Mouse (Mus musculus) forebrain, embryonic 13.5 days (tissue): Measurements from ENCODE around the gene Gm5965. TPM values are rescaled to one million over a fixed set of nuclear protein-coding genes. Genes with fewer than 3 reads are reported as not detected.
"Not testable (repeated sequence)": the region's sequence is repeated elsewhere in the genome, so short reads cannot be mapped to it uniquely, and the experiment has no call there.

Experiments used
- ATAC-seq: fragments of 200-750 bp; cut with Nextera tagmentation; 2 replicates; pipeline ENCODE4 v1.8.0; 2017
- H3K27ac ChIP-seq: fragments of 300-500 bp; sonication (generic); 2 replicates; pipeline ENCODE4 v1.5.1; 2015; ENCODE audit warnings: inconsistent platforms, mild to moderate bottlenecking, moderate library complexity
- H3K27me3 ChIP-seq: fragments of 300-500 bp; sonication (generic); 2 replicates; pipeline ENCODE4 v1.6.1; 2015; ENCODE audit warnings: mild to moderate bottlenecking, inconsistent platforms
- H3K36me3 ChIP-seq: fragments of 300-500 bp; sonication (generic); 2 replicates; pipeline ENCODE4 v1.6.1; 2015; ENCODE audit warnings: mild to moderate bottlenecking, inconsistent platforms; ENCODE audit not compliant: poor library complexity, severe bottlenecking
- H3K4me1 ChIP-seq: fragments of 300-500 bp; sonication (generic); 2 replicates; pipeline ENCODE4 v1.6.1; 2015; ENCODE audit warnings: inconsistent platforms
- H3K4me2 ChIP-seq: fragments of 300-500 bp; sonication (generic); 2 replicates; pipeline ENCODE4 v1.6.1; 2015; ENCODE audit warnings: inconsistent platforms, mild to moderate bottlenecking, moderate library complexity
- H3K4me3 ChIP-seq: fragments of 300-500 bp; sonication (generic); 2 replicates; pipeline ENCODE4 v1.5.1; 2015; ENCODE audit warnings: mild to moderate bottlenecking, inconsistent platforms
- H3K9ac ChIP-seq: fragments of 300-500 bp; sonication (generic); 2 replicates; pipeline ENCODE4 v1.6.1; 2015; ENCODE audit warnings: mild to moderate bottlenecking, inconsistent platforms
- H3K9me3 ChIP-seq: fragments of 300-500 bp; sonication (generic); replicated peaks from 2 replicates; pipeline ENCODE4 v1.6.1; 2016; ENCODE audit warnings: inconsistent platforms
- WGBS: fragments of 180-500 bp; shearing (Covaris S2); methylation state at CpG from one replicate; pipeline ENCODE4 v1.1.7; 2015; 5-methylcytosine and 5-hydroxymethylcytosine counted together
- polyA plus RNA-seq: library from polyadenylated mRNA; unstranded; fragments of >200 nt; fragmentation: Nextera tagmentation; extraction: Ambion mirVana; gene quantifications from 2 replicates; pipeline ENCODE4 v1.2.1, GENCODE M21; 2015

The Gm5965 gene
- not detected in 2 replicates for polyA plus RNA-seq

DNA sequence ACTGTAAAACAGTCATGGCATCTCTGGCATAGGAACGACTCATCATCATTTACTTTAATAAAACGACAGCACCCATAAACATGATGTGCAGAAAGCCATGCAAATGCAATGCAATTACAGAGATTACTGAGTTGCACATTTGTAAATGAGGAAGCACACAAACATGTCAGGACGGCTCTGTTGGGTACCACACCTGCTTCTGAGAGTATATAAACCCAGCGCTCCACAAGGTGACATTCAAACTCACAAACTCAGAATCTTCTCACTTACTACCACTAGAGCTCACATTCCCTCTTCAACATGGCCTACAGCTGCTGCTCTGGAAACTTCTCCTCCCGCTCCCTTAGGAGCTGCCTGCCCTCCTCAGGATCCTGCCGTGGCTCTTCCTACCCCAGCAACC, at the start of gene Gm5965:
Gm5965 (plus strand) TSS at position 301 of the 400 bp plus-strand sequence.
- H3K27me3 ChIP-seq: no peaks in the 10 kb centered on the region
- H3K4me2 ChIP-seq: no peak within 1 kb of the TSS
- H3K36me3 ChIP-seq: no peaks in the 10 kb centered on the region
- H3K9me3 ChIP-seq: no peaks in the 10 kb centered on the region
- no peak for ATAC-seq
- H3K4me1 ChIP-seq: no peaks in the 10 kb centered on the region
- H3K4me3 ChIP-seq: no peak within 1 kb of the TSS
- no peak within 1 kb of the TSS for H3K27ac ChIP-seq
- no peak within 1 kb of the TSS for H3K9ac ChIP-seq
- 93% methylated on average over 6 of the region's 6 CpGs for WGBS

DNA sequence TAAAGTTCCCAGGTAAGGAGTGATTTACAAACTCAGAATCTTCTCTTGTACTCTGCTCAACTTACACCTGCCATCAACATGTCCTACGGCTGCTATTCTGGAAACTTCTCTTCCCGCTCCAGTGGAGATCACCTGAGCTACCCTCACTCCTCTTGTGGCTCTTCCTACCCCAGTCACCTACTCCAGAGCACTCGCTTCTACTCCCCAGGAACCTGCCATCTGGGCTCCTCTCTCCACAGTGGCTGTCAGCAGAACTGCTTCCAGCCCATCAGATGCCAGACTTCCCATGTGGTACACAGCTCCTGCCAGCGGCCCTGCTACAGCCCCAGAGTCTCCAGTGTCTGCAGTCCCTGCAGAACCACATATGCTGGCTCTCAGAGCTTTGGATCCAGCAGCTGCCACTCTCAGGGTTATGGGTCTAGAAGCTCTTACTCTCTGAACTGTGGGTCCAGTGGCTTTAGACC, 48.9 kb upstream of the Gm5965 start, which contains the start of gene Krtap13-1:
Krtap13-1 (plus strand) TSS at position 51 of the 464 bp plus-strand sequence.
- Histone ChIP-seq H3K4me3 (no peak within 1 kb of the TSS), H3K27ac (no peak within 1 kb of the TSS), H3K9me3 (no peaks in the 10 kb centered on the region), H3K4me2 (no peak within 1 kb of the TSS), H3K4me1 (no peaks in the 10 kb centered on the region), H3K27me3 (no peaks in the 10 kb centered on the region), H3K36me3 (no peaks in the 10 kb centered on the region), H3K9ac (no peak within 1 kb of the TSS)
- WGBS: 82% methylated on average over 4 of the region's 4 CpGs
- ATAC-seq: peak; percentile 45; the same call in 1 of the 2 replicates

DNA sequence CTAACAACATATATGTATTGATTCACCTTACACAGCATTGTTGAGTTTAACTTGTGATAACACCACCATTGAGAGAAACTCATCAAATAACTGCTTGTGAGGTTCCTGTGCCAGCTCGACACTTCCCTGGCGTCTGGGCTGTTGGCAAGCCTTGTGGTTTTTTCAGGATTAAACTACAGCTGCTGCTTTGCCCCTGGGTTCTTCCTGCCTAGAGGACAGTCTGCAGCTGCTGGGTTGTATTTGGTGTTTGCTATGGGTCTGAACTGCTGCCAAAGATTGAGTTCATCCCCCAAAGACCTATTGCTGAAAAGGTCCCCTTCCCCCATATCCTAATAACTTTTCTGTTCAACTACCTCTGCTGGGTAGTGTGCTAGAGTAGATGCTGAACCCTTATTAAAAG, 42.3 kb upstream of the Gm5965 start:
- Histone ChIP-seq H3K4me3 (no peak overlapping the region), H3K36me3 (no peaks in the 10 kb centered on the region), H3K27ac (no peak overlapping the region), H3K4me2 (no peak overlapping the region), H3K9ac (no peak overlapping the region), H3K4me1 (no peaks in the 10 kb centered on the region), H3K9me3 (no peaks in the 10 kb centered on the region), H3K27me3 (no peaks in the 10 kb centered on the region)
- no peak for ATAC-seq
- WGBS: 64% methylated on average over 2 of the region's 2 CpGs

DNA sequence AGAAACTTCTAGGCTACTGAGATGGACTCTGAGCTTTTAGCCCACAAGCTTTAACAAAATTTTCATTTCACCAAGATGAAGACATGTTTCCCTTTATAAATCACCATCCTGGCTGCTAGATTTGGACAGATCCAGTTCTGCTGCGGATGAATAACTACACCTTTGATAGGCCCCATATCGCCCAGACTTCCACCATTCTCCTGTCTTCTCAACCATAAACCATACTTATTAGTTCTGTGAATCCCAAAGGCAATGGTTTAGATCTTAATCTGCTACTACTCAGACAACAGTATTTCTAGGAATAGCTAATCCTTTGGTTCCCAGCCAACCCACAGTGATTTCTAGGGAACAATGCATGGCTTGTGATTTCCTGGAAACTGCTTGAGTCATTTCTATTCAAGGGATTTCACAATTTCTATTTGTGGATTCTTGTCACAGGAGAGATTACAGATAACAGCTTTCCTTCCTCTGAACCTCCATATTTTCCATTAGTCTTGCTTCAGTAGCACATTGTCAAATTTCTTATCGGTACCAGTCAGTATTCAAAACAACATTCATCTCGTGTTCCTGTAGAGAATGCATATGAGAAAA, 32.9 kb upstream of the Gm5965 start:
- no peak overlapping the region for H3K4me3 ChIP-seq
- no peak overlapping the region for H3K9ac ChIP-seq
- no peaks in the 10 kb centered on the region for H3K36me3 ChIP-seq
- no peak overlapping the region for H3K4me2 ChIP-seq
- H3K9me3 ChIP-seq: no peaks in the 10 kb centered on the region
- H3K4me1 ChIP-seq: no peaks in the 10 kb centered on the region
- H3K27me3 ChIP-seq: no peaks in the 10 kb centered on the region
- 79% methylated on average over 4 of the region's 4 CpGs for WGBS
- no peak overlapping the region for H3K27ac ChIP-seq
- ATAC-seq: no peak

DNA sequence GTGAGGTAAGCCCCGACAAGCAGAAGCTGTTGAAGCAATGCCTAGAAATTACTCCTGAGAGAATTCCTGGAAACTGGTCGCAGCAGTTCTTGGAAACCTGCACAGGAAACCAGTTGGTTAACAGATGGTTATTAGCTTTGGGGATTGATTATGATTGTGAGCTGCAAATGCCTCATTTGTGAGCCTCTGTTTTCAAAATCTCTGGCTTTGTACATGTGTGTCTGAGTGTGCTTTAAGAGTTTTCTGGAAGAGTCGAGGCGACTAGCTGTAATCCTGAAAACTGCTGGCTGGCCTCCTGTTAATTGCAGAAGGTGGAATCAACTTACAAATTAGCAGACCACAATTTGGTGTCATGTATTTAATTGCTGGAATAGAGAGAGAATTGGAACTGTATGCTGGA, 29.8 kb upstream of the Gm5965 start:
- H3K27ac ChIP-seq: no peak overlapping the region
- WGBS: 69% methylated on average over 4 of the region's 4 CpGs
- H3K9ac ChIP-seq: no peak overlapping the region
- H3K36me3 ChIP-seq: no peaks in the 10 kb centered on the region
- ATAC-seq: peak; percentile 33; the same call in 1 of the 2 replicates
- no peaks in the 10 kb centered on the region for H3K4me1 ChIP-seq
- H3K9me3 ChIP-seq: no peaks in the 10 kb centered on the region
- H3K27me3 ChIP-seq: no peaks in the 10 kb centered on the region
- no peak overlapping the region for H3K4me3 ChIP-seq
- H3K4me2 ChIP-seq: no peak overlapping the region

DNA sequence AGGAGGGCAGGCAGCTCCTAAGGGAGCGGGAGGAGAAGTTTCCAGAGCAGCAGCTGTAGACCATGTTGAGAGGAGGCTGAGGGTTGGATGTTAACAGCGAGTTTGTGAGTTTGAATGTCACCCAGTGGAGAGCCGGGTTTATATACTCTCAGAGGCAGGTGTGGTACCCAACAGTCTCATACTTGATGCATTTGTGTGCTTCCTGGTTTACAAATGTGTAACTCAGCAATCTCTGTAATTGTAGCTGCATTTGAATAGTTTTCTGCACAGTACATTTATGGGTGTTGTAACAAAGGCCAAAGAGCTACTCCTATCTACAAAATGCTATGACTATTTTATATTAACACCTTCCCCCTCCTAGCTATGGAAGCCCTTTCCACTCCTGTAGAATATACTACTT, 26.2 kb upstream of the Gm5965 start, which contains the start of gene Krtap13:
Krtap13 (minus strand) TSS at position 101 of the 400 bp plus-strand sequence.
- H3K36me3 ChIP-seq, H3K4me3 ChIP-seq, H3K9me3 ChIP-seq, H3K27me3 ChIP-seq, H3K4me2 ChIP-seq, H3K9ac ChIP-seq, ATAC-seq, H3K27ac ChIP-seq, H3K4me1 ChIP-seq: not testable (repeated sequence)
- 93% methylated on average over 3 of the region's 3 CpGs for WGBS

DNA sequence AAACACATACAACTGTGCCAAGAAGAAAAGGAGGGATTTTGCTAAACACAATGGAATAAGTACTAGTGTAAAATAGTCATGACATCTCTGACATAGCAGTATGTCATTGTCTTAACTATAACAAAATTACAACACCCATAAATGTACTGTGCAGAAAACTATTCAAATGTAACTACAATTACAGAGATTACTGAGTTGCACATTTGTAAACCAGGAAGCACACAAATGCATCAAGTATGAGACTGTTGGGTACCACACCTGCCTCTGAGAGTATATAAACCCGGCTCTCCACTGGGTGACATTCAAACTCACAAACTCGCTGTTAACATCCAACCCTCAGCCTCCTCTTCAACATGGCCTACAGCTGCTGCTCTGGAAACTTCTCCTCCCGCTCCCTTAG, 19.1 kb upstream of the Gm5965 start, which contains the start of gene 2310034C09Rik:
2310034C09Rik (plus strand) TSS at position 301 of the 400 bp plus-strand sequence.
- not testable (repeated sequence) for H3K9me3 ChIP-seq

DNA sequence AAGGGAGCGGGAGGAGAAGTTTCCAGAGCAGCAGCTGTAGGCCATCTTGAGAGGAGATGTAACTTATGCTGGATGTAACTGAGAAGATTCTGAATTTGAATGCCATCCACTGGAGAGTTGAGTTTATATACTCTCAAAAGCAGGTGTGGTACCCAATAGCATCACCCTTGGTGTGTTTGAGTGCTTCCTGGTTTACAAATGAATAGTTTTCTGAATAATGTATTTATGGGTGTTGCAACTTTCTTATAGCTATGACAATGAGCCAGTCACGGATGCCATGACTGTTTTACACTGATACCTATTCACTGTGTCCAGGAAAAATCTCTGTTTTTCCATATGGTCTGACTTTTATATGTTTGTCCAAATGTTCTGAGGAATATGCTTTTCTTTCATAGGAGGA, 3.6 kb upstream of the Gm5965 start, which contains the start of gene 2310057N15Rik:
2310057N15Rik (minus strand) TSS at position 101 of the 400 bp plus-strand sequence.
- Histone ChIP-seq H3K9ac (no peak within 1 kb of the TSS), H3K4me3 (no peak within 1 kb of the TSS), H3K27me3 (no peaks in the 10 kb centered on the region), H3K9me3 (no peaks in the 10 kb centered on the region), H3K4me1 (no peaks in the 10 kb centered on the region), H3K27ac (no peak within 1 kb of the TSS), H3K36me3 (no peaks in the 10 kb centered on the region), H3K4me2 (no peak within 1 kb of the TSS)
- no peak for ATAC-seq
- 85% methylated on average over 2 of the region's 2 CpGs for WGBS

More for the DNA sequence above, 19.1 kb upstream of the Gm5965 start, which contains the start of gene 2310034C09Rik:
- not testable (repeated sequence) for H3K9ac ChIP-seq, H3K4me1 ChIP-seq, H3K27ac ChIP-seq, ATAC-seq, H3K4me2 ChIP-seq, H3K27me3 ChIP-seq, H3K4me3 ChIP-seq, H3K36me3 ChIP-seq
- 95% methylated on average over 3 of the region's 3 CpGs for WGBS

DNA sequence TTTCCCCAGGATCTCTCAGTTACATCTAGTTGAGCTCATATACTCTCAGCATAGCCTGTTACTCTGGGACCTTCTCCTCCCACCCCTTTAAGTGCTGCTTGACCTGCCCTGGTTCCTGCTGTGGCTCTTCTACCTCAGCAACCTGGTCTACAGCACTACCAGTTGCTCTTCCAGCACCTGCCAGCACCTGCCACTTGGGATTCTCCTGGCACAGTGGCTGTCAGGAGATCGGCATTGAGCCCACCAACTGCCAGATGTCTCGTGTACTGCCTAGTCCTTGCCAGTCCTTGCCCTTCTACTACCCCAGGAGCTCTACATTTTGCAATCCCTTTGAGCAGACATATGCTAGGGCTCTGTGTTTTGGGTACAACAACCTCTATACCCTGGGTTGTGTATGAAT, 9.1 kb downstream of the Gm5965 start:
- 88% methylated on average over 2 of the region's 2 CpGs for whole genome bisulfite sequencing
- H3K4me1 ChIP-seq: no peaks in the 10 kb centered on the region
- no peak for ATAC-seq
- no peaks in the 10 kb centered on the region for H3K36me3 ChIP-seq
- H3K4me2 ChIP-seq: no peak overlapping the region
- no peak overlapping the region for H3K27ac ChIP-seq
- H3K9me3 ChIP-seq: no peaks in the 10 kb centered on the region
- no peak overlapping the region for H3K4me3 ChIP-seq
- no peaks in the 10 kb centered on the region for H3K27me3 ChIP-seq
- no peak overlapping the region for H3K9ac ChIP-seq

DNA sequence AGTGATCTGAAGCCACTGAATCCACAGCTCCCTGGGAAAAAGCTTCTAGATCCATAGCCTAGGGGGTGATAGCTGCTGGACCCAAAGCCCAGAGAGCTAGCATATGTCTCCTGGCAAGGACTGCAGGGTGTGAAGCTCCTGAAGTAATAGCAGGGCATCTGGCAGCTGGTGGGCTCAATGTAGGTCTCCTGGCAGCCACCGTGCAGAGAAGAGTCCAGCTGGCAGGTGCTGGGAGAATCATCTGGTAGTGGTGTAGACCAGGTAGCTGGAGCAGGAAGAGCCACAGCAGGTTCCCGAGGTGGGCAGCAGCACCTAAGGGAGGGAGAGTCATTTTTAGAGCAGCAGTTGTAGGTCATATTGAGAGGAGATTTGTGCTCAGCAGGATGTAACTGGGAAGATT, 34.1 kb downstream of the Gm5965 start, which contains the start of gene Gm20741:
Gm20741 (minus strand) TSS at position 394 of the 400 bp plus-strand sequence.
- H3K9me3 ChIP-seq: no peaks in the 10 kb centered on the region
- H3K36me3 ChIP-seq: no peaks in the 10 kb centered on the region
- no peak within 1 kb of the TSS for H3K9ac ChIP-seq
- WGBS: 80% methylated on average over 2 of the region's 2 CpGs
- H3K27me3 ChIP-seq: no peaks in the 10 kb centered on the region
- H3K27ac ChIP-seq: no peak within 1 kb of the TSS
- H3K4me3 ChIP-seq: no peak within 1 kb of the TSS
- ATAC-seq: no peak
- H3K4me1 ChIP-seq: no peaks in the 10 kb centered on the region
- H3K4me2 ChIP-seq: no peak within 1 kb of the TSS

DNA sequence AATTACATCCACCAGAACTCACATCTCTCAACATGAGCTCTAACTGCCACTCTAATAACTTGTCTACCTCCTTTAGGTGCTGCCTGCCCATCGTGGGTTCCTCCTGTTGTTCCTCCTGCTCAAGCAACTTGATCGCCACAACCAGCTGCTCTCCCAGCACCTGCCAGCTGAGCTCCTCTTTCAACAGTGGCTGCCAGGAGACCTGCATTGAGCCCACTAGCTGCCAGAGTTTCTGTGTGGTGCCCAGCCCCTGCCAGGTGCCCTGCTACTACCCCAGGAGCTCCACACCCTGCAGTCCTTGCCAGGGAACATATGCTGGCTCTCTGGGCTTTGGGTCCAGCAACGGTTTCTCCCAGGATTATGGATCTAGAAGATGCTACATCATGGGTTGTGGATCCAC, 42.4 kb downstream of the Gm5965 start, which contains the start of gene Krtap15:
Krtap15 (plus strand) TSS at position 150 of the 400 bp plus-strand sequence.
- Histone ChIP-seq H3K9me3 (no peaks in the 10 kb centered on the region), H3K4me2 (no peak within 1 kb of the TSS), H3K9ac (no peak within 1 kb of the TSS), H3K27me3 (no peaks in the 10 kb centered on the region), H3K4me1 (no peaks in the 10 kb centered on the region), H3K36me3 (no peaks in the 10 kb centered on the region), H3K4me3 (no peak within 1 kb of the TSS), H3K27ac (no peak within 1 kb of the TSS)
- ATAC-seq: no peak
- 83% methylated on average over 3 of the region's 3 CpGs for WGBS

DNA sequence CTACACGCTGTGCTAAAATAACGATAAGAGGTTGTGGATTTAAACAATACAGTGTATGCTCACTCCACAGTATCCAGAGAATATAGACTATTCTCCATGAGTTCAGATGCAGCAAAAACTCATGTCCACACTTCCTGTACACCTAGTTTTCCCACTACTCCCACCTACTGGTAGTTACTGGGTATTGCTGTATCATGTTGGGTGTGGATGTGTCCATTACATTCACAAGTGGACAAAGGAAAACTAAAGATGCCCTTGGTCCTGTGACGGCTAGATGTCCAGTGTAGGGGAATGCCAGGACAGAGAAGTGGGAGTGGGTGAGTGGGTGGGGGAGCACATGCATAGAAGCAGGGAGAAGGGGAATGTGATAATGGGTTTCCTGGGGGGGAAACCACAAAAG, 46.0 kb downstream of the Gm5965 start:
- H3K9ac ChIP-seq: no peak overlapping the region
- WGBS: 73% methylated on average over 3 of the region's 3 CpGs
- H3K9me3 ChIP-seq: no peaks in the 10 kb centered on the region
- H3K36me3 ChIP-seq: no peaks in the 10 kb centered on the region
- no peak for ATAC-seq
- H3K4me2 ChIP-seq: no peak overlapping the region
- H3K4me1 ChIP-seq: no peaks in the 10 kb centered on the region
- H3K27ac ChIP-seq: no peak overlapping the region
- no peak overlapping the region for H3K4me3 ChIP-seq
- no peaks in the 10 kb centered on the region for H3K27me3 ChIP-seq
